Mouse (Mus musculus): ENCODE data around the gene Atp6v0e.

The Atp6v0e gene

GRCm38 (mm10) chr17:26662978-26663683 lies at the start of gene Atp6v0e:
Atp6v0e (plus strand) TSS chr17:26663231.
- DNase-seq (ENCODE audit: low spot score in 2 of 2), result peak; percentile 89 to 98

DNA sequence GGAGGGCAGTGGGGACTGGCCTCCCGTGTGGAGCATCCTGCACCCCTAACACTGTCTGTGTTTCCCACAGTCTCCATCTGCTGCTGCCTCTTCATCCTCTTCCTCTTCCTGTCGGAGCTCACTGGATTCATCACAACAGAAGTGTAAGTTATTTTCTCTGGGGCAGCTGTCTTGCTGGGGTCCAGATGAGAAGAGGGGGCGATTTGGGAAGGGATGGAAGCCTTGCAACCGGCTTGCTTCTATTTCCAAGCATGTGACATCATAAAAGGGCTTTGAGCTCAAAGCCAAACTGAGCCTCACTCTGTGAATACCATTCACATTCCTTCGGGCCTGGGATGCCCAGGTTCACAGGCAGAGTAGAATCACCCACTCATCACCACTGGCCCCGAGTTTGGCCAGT lies 48.7 kb upstream of the Atp6v0e start:
- DNase-seq (ENCODE audit: low spot score in 2 of 2), result no peak

GRCm38 (mm10) chr17:26614708-26615486 lies 48.1 kb upstream of the Atp6v0e start:
- DNase-seq (ENCODE audit: low spot score in 2 of 2), result no peak

DNA sequence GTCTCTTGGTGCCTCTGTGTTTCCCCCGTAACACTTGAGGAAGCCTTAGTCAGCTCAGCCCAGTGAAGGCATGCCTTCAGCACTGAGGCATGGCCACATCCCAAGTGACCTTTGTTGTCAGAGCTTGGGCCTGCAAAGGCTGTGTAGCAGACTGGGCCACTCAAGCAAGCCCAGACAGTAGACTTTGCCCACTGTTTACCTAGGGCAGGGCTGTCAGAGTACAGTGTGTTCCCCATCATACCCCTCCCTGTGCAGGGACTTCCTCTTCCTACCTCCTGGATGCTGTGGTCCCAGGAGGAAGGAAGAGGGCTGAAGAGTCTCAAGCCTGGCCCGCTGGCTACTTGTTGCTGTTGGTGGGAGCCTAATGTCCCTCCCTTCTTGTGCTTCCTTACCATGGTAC lies 46.3 kb upstream of the Atp6v0e start:
- no peak for DNase-seq (ENCODE audit: low spot score in 2 of 2)

DNA sequence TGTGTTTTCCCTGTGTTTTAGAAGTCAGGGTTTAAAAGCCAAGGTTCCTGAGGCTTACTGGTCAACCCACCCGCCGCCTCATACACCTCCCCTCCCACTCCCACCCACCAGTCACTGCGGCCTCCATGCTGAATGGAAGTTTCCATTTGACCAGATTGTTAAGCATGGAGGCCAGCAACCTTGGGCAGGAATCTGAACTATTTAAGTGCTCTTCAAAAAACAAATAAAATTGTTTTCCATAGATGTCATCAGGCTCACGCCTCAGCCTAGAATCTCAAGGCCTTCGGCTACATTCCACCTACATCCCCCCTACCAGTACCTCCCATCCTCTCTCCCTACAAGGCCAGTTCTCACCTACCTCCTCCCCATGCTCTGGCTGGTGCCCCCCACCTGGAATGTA lies 44.5 kb upstream of the Atp6v0e start:
- DNase-seq (ENCODE audit: low spot score in 2 of 2), result no peak

DNA sequence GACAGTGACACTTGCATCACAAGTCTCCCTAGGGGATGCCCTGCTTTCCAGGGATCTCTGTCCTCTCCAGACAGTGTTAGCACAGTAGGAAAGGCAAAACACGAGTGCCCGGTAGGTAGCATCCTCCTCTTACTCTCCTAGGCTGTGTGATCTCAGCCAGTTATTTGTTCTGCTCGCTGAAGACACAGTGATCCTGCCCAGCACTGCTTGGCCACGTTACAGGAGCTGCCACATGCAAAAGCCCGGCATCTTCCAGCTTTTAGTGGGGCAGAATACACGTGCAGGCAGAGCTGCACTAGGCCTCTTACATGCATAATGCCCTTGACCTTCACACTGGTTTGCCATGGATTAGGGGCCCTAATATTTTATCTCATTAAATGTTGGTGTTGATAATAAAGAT lies 43.5 kb upstream of the Atp6v0e start:
- no peak for DNase-seq (ENCODE audit: low spot score in 2 of 2)

DNA sequence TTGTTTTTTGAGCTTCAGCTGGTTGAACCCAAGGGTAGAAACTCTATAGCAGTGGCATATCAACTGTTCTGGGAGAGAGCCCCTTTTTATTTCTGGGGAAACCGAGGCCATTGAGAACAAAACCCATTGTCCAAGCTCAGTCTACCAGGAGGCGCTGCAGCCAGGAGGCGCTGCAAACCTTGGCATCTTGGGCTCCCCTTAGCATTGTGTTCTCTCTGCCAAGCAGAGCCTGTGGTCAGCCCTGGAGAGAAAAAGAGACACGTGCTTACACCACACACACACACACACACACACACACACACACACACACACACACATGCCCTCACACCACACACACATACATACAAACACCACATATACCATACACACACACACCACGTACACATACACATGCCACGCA lies 42.7 kb upstream of the Atp6v0e start:
- DNase-seq (ENCODE audit: low spot score in 2 of 2), result no peak

GRCm38 (mm10) chr17:26620786-26621766 lies 42.0 kb upstream of the Atp6v0e start:
- peak in 1 of 2 experiments; percentile 37 for DNase-seq (ENCODE audit: low spot score in 2 of 2)

- no peak for DNase-seq (ENCODE audit: low spot score in 2 of 2)
These were observed 41.1 kb upstream of the Atp6v0e start for GRCm38 (mm10) chr17:26621912-26622311.

- no peak for DNase-seq (ENCODE audit: low spot score in 2 of 2)
These were observed 39.0 kb upstream of the Atp6v0e start for GRCm38 (mm10) chr17:26623991-26624390.

GRCm38 (mm10) chr17:26624999-26625398 lies 38.0 kb upstream of the Atp6v0e start:
- DNase-seq (ENCODE audit: low spot score in 2 of 2), result no peak

DNA sequence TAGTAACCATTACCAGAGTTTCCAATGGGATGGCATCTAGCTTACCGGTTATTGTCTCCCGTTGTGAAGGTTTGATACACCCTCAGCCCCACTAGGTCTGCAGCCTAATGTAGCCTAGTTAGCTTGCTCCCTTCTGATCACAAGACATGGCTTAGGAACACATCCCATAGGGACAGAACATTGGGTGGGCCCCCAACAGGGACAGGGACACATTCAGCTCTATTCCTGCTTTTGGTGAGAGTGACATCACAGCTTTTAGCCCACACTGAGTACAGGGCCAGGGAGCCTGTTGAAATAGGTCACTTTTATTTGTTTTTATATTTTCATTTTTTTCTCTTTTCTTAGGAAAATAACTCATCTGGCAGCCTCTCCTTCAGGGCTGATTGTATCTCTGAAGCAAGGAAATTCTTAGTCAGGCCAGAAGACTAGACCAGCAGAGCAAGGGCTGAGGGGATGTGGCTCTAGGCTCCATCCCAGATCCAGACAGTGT lies 37.5 kb upstream of the Atp6v0e start:
- no peak for DNase-seq (ENCODE audit: low spot score in 2 of 2)

- DNase-seq (ENCODE audit: low spot score in 2 of 2), result no peak
These were observed 34.6 kb upstream of the Atp6v0e start for GRCm38 (mm10) chr17:26628479-26628878.

GRCm38 (mm10) chr17:26628936-26629335 lies 34.1 kb upstream of the Atp6v0e start:
- DNase-seq (ENCODE audit: low spot score in 2 of 2), result no peak

GRCm38 (mm10) chr17:26631811-26632327 lies 31.2 kb upstream of the Atp6v0e start:
- DNase-seq (ENCODE audit: low spot score in 2 of 2), result no peak

- no peak for DNase-seq (ENCODE audit: low spot score in 2 of 2)
These were observed 29.8 kb upstream of the Atp6v0e start for GRCm38 (mm10) chr17:26633186-26633585.

DNA sequence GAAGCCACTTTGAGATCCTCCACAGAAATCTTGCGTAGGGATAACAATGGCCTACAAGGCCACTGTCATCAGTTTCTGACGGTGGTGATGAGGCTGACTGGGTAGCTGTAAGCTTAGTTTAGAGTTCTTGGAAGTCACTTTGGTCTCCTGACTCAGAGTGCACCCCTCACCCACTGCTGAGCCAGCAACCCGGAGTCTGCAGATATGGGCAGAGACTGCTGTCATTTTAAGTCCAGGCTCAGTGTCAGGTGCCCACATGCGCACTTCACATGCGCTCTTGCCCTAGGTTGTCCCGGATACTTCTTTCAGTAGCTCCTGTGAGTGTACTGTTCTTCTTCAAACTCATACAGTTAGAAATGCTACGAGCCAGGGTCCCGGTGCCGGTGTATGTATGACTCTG lies 29.1 kb upstream of the Atp6v0e start:
- DNase-seq (ENCODE audit: low spot score in 2 of 2), result no peak

DNA sequence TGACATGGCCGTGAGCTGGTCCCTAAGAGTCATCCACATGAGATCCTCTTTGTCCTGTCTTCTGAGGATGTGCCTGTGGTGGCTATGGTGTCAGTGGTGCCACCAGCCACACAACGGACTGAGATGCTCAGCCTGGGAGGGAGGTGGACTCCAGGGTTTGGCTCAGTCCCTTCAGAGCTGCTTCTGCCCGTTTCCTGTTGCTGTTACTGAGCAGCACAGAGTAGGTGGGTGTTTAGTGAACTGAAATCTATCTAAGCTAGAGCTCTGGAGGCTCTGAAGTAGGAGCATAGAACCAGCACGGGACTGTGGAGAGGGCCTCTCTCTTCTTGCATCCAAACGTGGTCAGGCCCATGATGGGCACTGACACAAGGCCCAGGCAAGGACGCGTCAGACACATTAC lies 28.5 kb upstream of the Atp6v0e start:
- no peak for DNase-seq (ENCODE audit: low spot score in 2 of 2)

DNA sequence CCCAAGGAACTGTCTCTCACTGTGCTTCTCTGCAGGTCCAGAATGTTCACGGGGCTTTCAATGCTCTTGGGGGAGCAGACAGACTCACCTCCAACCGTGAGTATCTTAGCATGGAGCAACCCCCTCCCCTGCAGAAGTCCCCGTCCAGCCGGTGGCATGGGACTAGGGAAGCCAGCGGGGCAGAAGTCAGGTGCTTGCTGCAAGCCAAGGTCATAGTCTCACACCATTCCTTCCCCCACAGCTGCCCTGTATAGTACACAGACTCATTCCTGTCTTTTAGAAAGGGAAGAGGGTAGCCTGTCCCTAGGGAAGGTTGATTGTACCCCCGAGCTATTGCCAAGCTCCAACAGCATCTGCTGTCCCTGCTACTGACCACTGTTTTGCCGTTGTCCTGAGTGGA lies 27.1 kb upstream of the Atp6v0e start:
- DNase-seq (ENCODE audit: low spot score in 2 of 2), result no peak

- DNase-seq (ENCODE audit: low spot score in 2 of 2), result no peak
These were observed 25.2 kb upstream of the Atp6v0e start for GRCm38 (mm10) chr17:26637851-26638250.

- peak; percentile 67 to 84 for DNase-seq (ENCODE audit: low spot score in 2 of 2)
These were observed 24.4 kb upstream of the Atp6v0e start for GRCm38 (mm10) chr17:26638655-26639054.

DNA sequence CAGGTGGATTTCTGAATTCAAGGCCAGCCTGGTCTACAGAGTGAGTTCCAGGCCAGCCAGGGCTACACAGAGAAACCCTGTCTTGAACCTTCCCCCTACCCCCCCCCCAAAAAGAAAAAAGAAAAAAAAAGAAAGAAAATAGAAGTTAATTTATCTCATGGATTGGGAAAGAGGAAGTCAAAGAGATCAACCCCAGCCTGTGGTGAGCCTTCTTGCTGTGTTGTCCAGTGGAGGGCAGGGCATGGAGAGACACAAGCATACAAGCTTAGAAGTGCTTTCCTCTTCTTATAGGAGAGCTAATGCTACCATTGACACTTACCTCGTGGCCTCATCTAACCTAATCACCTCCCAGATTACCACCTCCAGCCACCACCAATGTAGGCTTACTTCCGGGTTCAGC lies 23.2 kb upstream of the Atp6v0e start:
- no peak for DNase-seq (ENCODE audit: low spot score in 2 of 2)
